Mouse (Mus musculus) stomach, embryonic 14.5 days (tissue): ENCODE data around the gene Nbas. TPM values are rescaled to one million over a fixed set of nuclear protein-coding genes. Genes with fewer than 3 reads are reported as not detected.

Experiments
- ATAC-seq: fragments of 200-750 bp; cut with Nextera tagmentation; 2 replicates; pipeline ENCODE4 v1.8.0; 2017; ENCODE audit warnings: low read depth, moderate TSS enrichment; ENCODE audit not compliant: insufficient number of reproducible peaks, insufficient read depth, low FRiP score
- H3K27ac ChIP-seq: fragments of 300-500 bp; sonication (generic); 2 replicates; pipeline ENCODE4 v1.5.1; 2014; ENCODE audit warnings: mild to moderate bottlenecking, low read length, moderate library complexity, mixed read lengths
- H3K27me3 ChIP-seq: fragments of 300-500 bp; sonication (generic); 2 replicates; pipeline ENCODE4 v1.6.1; 2014; ENCODE audit warnings: low read length, control low read depth, mixed read lengths; ENCODE audit not compliant: control insufficient read depth, insufficient read depth
- H3K36me3 ChIP-seq: fragments of 300-500 bp; sonication (generic); 2 replicates; pipeline ENCODE4 v1.6.1; 2014; ENCODE audit warnings: mild to moderate bottlenecking, control low read depth, low read length, moderate library complexity, mixed read lengths; ENCODE audit not compliant: control insufficient read depth, insufficient read depth
- H3K4me1 ChIP-seq: fragments of 300-500 bp; sonication (generic); 2 replicates; pipeline ENCODE4 v1.6.1; 2014; ENCODE audit warnings: low read length, control low read depth, mixed read lengths; ENCODE audit not compliant: control insufficient read depth, insufficient read depth
- H3K4me2 ChIP-seq: fragments of 300-500 bp; sonication (generic); replicated peaks from 2 replicates; pipeline ENCODE4 v1.6.1; 2014; ENCODE audit warnings: low read depth, low read length, control low read depth
- H3K4me3 ChIP-seq: fragments of 300-500 bp; sonication (generic); 2 replicates; pipeline ENCODE4 v1.5.1; 2014; ENCODE audit warnings: low read depth, low read length, control low read depth
- H3K9ac ChIP-seq: fragments of 300-500 bp; sonication (generic); replicated peaks from 2 replicates; pipeline ENCODE4 v1.6.1; 2014; ENCODE audit warnings: low read depth, mild to moderate bottlenecking, control low read depth, low read length, moderate library complexity, mixed read lengths
- H3K9me3 ChIP-seq: fragments of 300-500 bp; sonication (generic); 2 replicates; pipeline ENCODE4 v1.6.1; 2016; ENCODE audit warnings: low read depth, low read length, control low read depth; ENCODE audit not compliant: control insufficient read depth
- WGBS: fragments of 180-500 bp; shearing (Covaris S2); extraction: QIAGEN DNeasy Blood & Tissue Kit; methylation state at CpG from one replicate; pipeline ENCODE4 v1.1.7; 2014; 5-methylcytosine and 5-hydroxymethylcytosine counted together
- polyA plus RNA-seq: library from polyadenylated mRNA; unstranded; fragments of >200 nt; fragmentation: Nextera tagmentation; extraction: Ambion mirVana; gene quantifications from 2 replicates; pipeline ENCODE4 v1.2.1, GENCODE M21; 2014

Gene Nbas
- polyA plus RNA-seq, 1 experiment from 2014 or later = 27.7 TPM

- Histone ChIP-seq H3K4me3 (no peak overlapping the region), H3K27ac (no peak overlapping the region), H3K27me3 (no peaks in the 10 kb centered on the region), H3K9me3 (no peaks in the 10 kb centered on the region), H3K36me3 (no peaks in the 10 kb centered on the region), H3K9ac (no peak overlapping the region), H3K4me2 (no peak overlapping the region), H3K4me1 (0 out of 2 replicates have a peak, but pooled peaks cover 8% of the 10 kb centered on the region)
- no peak for ATAC-seq
- WGBS = 41% methylated on average over 4 of the region's 4 CpGs
These were observed 307.8 kb downstream of the Nbas start for GRCm38 (mm10) chr12:13576761-13577160.

GRCm38 (mm10) chr12:13580796-13581195 lies 311.9 kb downstream of the Nbas start:
- Histone ChIP-seq H3K4me2 (no peak overlapping the region), H3K4me1 (no peaks in the 10 kb centered on the region), H3K27me3 (no peaks in the 10 kb centered on the region), H3K27ac (no peak overlapping the region), H3K9ac (no peak overlapping the region), H3K9me3 (no peaks in the 10 kb centered on the region), H3K4me3 (no peak overlapping the region), H3K36me3 (no peaks in the 10 kb centered on the region)
- 89% methylated on average over 1 of the region's 1 CpGs for WGBS
- no peak for ATAC-seq

GRCm38 (mm10) chr12:13583386-13583785 lies 314.5 kb downstream of the Nbas start:
- H3K9ac ChIP-seq = no peak overlapping the region
- H3K4me2 ChIP-seq = no peak overlapping the region
- no peak overlapping the region for H3K4me3 ChIP-seq
- no peak for ATAC-seq
- H3K27ac ChIP-seq = no peak overlapping the region
- H3K4me1 ChIP-seq = no peaks in the 10 kb centered on the region
- WGBS = 95% methylated on average over 6 of the region's 6 CpGs
- H3K27me3 ChIP-seq = no peaks in the 10 kb centered on the region
- H3K9me3 ChIP-seq = no peaks in the 10 kb centered on the region
- no peaks in the 10 kb centered on the region for H3K36me3 ChIP-seq

DNA sequence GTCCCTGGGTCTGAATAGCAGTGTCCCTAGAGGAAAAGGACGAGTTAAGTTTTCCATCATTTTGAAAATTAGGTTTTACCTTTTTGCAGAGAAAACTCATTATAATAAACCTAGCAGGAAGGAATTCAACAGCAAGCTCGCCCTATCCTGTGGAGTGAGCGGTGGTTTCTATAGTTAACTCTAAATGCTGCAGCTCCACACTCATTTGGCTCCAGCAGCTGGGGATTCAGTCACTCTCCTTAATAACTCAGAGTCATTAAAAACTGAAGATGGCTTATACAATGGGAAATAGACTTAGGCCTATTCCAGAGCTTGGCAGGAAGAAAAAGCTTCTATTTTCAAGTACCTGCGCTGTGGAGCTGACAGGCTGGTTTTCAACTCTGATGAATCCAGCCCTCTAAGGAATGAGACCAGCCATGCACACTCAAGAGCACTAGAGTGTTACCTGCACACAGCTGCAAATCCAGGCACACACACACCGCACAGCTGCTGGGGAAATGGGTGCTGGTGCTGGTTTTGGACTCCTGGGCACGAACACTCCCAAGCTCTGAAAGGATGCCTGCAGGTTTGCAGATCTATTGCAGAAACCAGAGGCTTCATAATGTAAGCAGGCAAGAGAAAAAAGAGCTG lies 316.7 kb downstream of the Nbas start:
- H3K9me3 ChIP-seq = no peaks in the 10 kb centered on the region
- H3K27ac ChIP-seq = no peak overlapping the region
- H3K36me3 ChIP-seq = no peaks in the 10 kb centered on the region
- no peak for ATAC-seq
- H3K27me3 ChIP-seq = no peaks in the 10 kb centered on the region
- no peak overlapping the region for H3K9ac ChIP-seq
- H3K4me3 ChIP-seq = no peak overlapping the region
- H3K4me1 ChIP-seq = no peaks in the 10 kb centered on the region
- no peak overlapping the region for H3K4me2 ChIP-seq
- 86% methylated on average over 6 of the region's 6 CpGs for WGBS

DNA sequence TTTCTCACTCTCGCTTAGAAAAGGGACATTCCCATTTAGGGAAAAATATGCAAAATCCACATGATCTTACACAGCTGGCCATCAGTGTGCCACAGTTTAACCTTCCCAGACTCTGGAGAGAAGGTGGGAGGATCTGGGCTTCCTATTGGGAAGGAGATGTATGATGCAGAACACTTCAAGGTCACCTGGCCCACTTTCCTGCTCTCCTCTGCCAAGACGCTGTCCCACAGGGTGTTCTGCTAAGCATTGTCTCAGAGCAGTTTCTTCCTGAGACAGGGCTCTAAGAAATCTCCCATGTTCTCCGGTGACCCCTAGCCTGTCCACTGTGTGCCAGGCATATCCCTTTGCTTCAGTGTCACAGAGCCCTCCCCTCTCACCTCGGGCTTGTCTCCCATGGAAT lies 318.7 kb downstream of the Nbas start:
- H3K36me3 ChIP-seq = no peaks in the 10 kb centered on the region
- no peak overlapping the region for H3K9ac ChIP-seq
- no peaks in the 10 kb centered on the region for H3K27me3 ChIP-seq
- no peak overlapping the region for H3K4me2 ChIP-seq
- no peaks in the 10 kb centered on the region for H3K9me3 ChIP-seq
- H3K27ac ChIP-seq = no peak overlapping the region
- WGBS = 69% methylated on average over 4 of the region's 4 CpGs
- peak; percentile 42; the same call in 1 of the 2 replicates for ATAC-seq
- no peaks in the 10 kb centered on the region for H3K4me1 ChIP-seq
- H3K4me3 ChIP-seq = no peak overlapping the region

GRCm38 (mm10) chr12:13589021-13589420 lies 320.1 kb downstream of the Nbas start:
- no peaks in the 10 kb centered on the region for H3K4me1 ChIP-seq
- H3K4me2 ChIP-seq = no peak overlapping the region
- no peak for ATAC-seq
- no peak overlapping the region for H3K4me3 ChIP-seq
- no peak overlapping the region for H3K9ac ChIP-seq
- H3K36me3 ChIP-seq = no peaks in the 10 kb centered on the region
- no peaks in the 10 kb centered on the region for H3K27me3 ChIP-seq
- H3K9me3 ChIP-seq = no peaks in the 10 kb centered on the region
- 88% methylated on average over 5 of the region's 5 CpGs for WGBS
- H3K27ac ChIP-seq = no peak overlapping the region

DNA sequence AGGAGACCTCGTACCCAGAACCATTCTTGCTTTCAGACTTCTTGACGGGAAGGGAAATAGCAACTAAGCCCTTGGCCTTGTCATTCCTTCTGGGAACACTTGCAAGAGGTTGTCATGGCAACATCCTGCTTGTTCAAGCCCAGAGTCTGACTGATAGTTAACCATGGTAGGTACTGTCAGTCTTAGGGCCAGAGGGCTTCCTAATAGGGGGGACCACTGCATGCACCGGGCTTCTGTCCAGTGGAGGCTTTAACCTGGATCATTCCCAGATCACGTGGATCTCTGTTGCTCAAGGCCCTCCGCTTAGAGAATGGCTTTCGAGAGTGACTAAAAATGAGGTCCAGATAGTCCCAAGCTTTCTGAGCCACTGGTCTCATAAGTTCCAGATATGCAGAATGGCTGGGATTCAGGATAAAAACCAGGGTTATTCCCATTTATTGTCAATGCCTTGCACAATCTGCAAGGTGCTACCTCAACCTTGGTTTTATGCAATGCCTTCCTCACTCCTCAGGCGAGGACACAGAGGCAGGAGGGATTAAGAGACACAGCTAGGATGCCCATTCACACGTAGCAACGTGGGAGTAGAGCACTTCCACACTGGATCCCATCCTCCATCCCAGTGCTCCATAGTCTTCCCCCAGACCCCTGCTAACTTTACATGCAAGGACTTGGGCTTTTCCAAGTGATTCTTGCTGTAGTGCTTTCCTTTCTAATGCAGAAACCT lies 326.0 kb downstream of the Nbas start:
- WGBS = 70% methylated on average over 9 of the region's 9 CpGs
- ATAC-seq = no peak
- H3K9ac ChIP-seq = no peak overlapping the region

GRCm38 (mm10) chr12:13597026-13597425 lies 328.1 kb downstream of the Nbas start:
- H3K9ac ChIP-seq = no peak overlapping the region
- no peak overlapping the region for H3K4me3 ChIP-seq
- H3K4me1 ChIP-seq = no peaks in the 10 kb centered on the region
- H3K9me3 ChIP-seq = no peaks in the 10 kb centered on the region
- no peaks in the 10 kb centered on the region for H3K27me3 ChIP-seq
- H3K27ac ChIP-seq = no peak overlapping the region
- 81% methylated on average over 2 of the region's 2 CpGs for WGBS
- no peak for ATAC-seq
- H3K4me2 ChIP-seq = no peak overlapping the region
- no peaks in the 10 kb centered on the region for H3K36me3 ChIP-seq

More for the DNA sequence above, 326.0 kb downstream of the Nbas start:
- H3K4me1 ChIP-seq = no peaks in the 10 kb centered on the region
- H3K4me2 ChIP-seq = no peak overlapping the region
- no peaks in the 10 kb centered on the region for H3K9me3 ChIP-seq
- H3K27ac ChIP-seq = no peak overlapping the region
- H3K4me3 ChIP-seq = no peak overlapping the region
- H3K36me3 ChIP-seq = no peaks in the 10 kb centered on the region
- no peaks in the 10 kb centered on the region for H3K27me3 ChIP-seq
